Mouse (Mus musculus) liver, adult 2 months (tissue): Measurements from ENCODE around the gene Hoxc12.

Experiments used
- CTCF ChIP-seq: fragments of 200-500 bp; IDR thresholded peaks from 2 replicates; pipeline ENCODE4 v1.5.1; 2011; ENCODE audit warnings: low read depth, low read length, control low read depth
- POLR2A ChIP-seq: fragments of 200-500 bp; IDR thresholded peaks from 2 replicates; pipeline ENCODE4 v1.6.1; 2011; ENCODE audit warnings: low read length, control low read depth; ENCODE audit not compliant: insufficient read depth; ENCODE audit errors: extremely low read depth

GRCm38 (mm10) chr15:102937036-102937666 lies 594 bp downstream of the Hoxc12 start:
- no peak for TF ChIP-seq CTCF
- no peak for TF ChIP-seq POLR2A
